Mouse (Mus musculus) kidney, embryonic 14.5 days (tissue): ENCODE measurements around the gene Ifi44. TPM values are rescaled to one million over a fixed set of nuclear protein-coding genes. Genes with fewer than 3 reads are reported as not detected.

Experiments used
- polyA plus RNA-seq: library from polyadenylated mRNA; unstranded; fragments of >200 nt; fragmentation: Nextera tagmentation; extraction: Ambion mirVana; gene quantifications from 2 replicates; pipeline ENCODE4 v1.2.1, GENCODE M21; 2014

The Ifi44 gene
- polyA plus RNA-seq, 1 experiment from 2014 or later = 1.0 TPM

Other genes with a start within 250 kb of the Ifi44 start
- gene Ifi44l, start 12.9 kb upstream of the Ifi44 start, polyA plus RNA-seq = not detected in 2 replicates
- gene Ptgfr, start 87.7 kb upstream of the Ifi44 start, polyA plus RNA-seq = 4.4 and 6.1 TPM in 2 replicates